Mouse (Mus musculus) adrenal gland, adult 10 weeks (tissue): ENCODE results near the gene AI987944. TPM values are rescaled to one million over a fixed set of nuclear protein-coding genes. Genes with fewer than 3 reads are reported as not detected.

Experiments used
- polyA plus RNA-seq: library from polyadenylated mRNA; stranded (reverse); fragments of 350-450 nt; fragmentation: Illumina TruSeq; extraction: RNeasy Lipid Tissue Mini Kit (QIAGEN cat#74804); gene quantifications from one replicate; pipeline ENCODE4 v1.2.3, GENCODE M21; 2014; ENCODE audit warnings: low read depth, low replicate concordance

AI987944 gene
- 68.5 TPM for polyA plus RNA-seq

DNA sequence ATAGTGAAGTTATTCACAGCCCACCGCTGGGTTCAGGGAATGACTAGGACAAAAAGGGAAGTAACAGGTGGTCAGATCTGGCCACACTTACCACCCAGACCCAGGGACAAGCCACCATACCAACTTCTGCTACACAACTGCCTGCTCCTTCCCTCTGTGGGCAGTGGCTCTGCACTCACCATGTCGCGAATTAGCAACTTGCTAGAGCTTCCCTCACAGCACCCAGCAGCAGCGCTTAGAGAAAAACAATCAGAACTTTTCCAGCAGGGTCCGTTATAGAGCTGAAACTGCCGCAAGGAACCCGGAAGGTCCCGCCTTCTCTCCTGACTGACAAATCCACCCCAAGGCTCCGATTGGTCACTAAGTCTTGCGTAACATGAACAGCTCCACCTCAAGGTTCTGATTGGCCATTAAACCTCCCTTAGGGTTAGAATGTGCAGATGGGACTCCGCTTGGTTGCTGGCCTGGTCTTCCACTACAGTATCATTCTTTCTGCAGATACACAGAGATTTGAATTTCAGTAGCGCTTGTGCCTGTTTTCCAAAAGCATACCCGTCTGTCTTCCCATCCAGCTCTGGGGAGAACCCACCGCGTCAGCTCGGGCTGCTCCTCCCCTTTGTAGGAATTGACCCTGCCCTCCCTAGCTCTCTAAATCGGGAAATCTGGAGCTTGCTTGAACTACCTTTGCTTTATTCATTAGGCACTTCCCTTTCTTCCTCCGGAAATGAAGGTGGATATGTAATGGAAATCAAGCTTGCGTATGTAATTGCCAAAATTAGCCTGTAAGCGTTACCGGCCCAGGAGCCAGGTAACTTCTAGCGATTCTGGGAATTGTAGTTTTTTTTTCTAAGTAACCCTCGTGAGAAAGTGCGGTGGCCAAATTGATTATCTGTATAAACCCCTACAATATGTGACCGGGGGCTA lies at the start of gene AI987944:
Gene AI987944 (minus strand): TSS at position 332 of the 924 bp plus-strand sequence.

Other genes with a start within 250 kb of the AI987944 start
- not detected for gene Gm5592, start 239.5 kb downstream of the AI987944 start, polyA plus RNA-seq
- gene Vmn2r57, start 55.3 kb upstream of the AI987944 start, polyA plus RNA-seq, result 1.8 TPM
- 0.35 TPM for gene Gm20449, start 106.0 kb upstream of the AI987944 start, polyA plus RNA-seq
- 17.4 TPM for gene AW146154, start 106.5 kb upstream of the AI987944 start, polyA plus RNA-seq
- gene Gm6871, start 180.3 kb upstream of the AI987944 start, polyA plus RNA-seq, result 0.41 TPM
- 38.0 TPM for gene 2610021A01Rik, start 205.9 kb upstream of the AI987944 start, polyA plus RNA-seq
- gene Zfp788, start 239.8 kb upstream of the AI987944 start, polyA plus RNA-seq, result 40.2 TPM